Mouse (Mus musculus) C2C12 (cell line): ENCODE results near the gene Pdxk.

Source experiments
- CTCF ChIP-seq: IDR thresholded peaks from one replicate; pipeline ENCODE4 v1.5.1; 2011; ENCODE audit not compliant: control insufficient read depth, insufficient read depth, insufficient read length
- MAX ChIP-seq: IDR thresholded peaks from one replicate; pipeline ENCODE4 v1.6.1; 2011; ENCODE audit warnings: mild to moderate bottlenecking, control low read depth
- USF1 ChIP-seq: IDR thresholded peaks from one replicate; pipeline ENCODE4 v1.6.1; 2011; ENCODE audit warnings: low read depth, mild to moderate bottlenecking, control low read depth, moderate library complexity

- no peak for TF ChIP-seq CTCF
- no peak for TF ChIP-seq USF1
- TF ChIP-seq MAX: no peak
Measured at GRCm38 (mm10) chr10:78447396-78447795, 17.4 kb downstream of the Pdxk start.
